Comparison of ENCODE assay signal across 9 mouse cellular contexts in the genomic region with DNA sequence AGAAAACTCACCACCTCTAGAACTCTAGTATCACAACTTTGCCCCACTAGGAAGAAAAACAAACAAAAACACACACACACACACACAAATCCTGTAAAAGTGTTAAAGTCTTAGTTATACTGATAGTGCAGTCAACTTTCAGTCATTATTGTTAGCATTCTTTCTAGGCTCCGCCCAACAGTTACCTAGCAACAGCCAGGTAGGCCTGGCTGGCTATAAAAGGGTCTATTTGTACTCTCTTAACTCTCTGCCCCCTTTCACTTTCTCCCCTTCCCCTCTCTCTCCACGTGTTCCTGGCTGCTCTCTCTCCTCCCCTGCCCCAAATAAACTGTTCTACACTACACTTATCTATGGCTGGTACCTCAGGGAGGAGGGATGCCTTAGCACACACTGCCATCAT. TPM values are rescaled to one million over a fixed set of nuclear protein-coding genes. Genes with fewer than 3 reads are reported as not detected.
A peak's percentile ranks its signal among the peaks of the same experiment; 100 is the strongest.
DNase-seq lines count a peak whose midpoint lies in the region; ATAC-seq and TF ChIP-seq lines count a peak whose summit lies in the region.
"Had no signal": no experiment of that assay in that cellular context is flagged by ENCODE, and none has a peak within 500 bp of the region (broad histone marks: within the 10 kb centered on the region; RNA-seq: fewer than 3 reads in every experiment).

No protein-coding gene starts in this region.

- ATAC-seq in heart, postnatal 0 days (ENCODE audit: insufficient read depth, low read depth) = no peak
- no peak for ATAC-seq in midbrain, embryonic 13.5 days
- no peak for ATAC-seq in inflammation-experienced regulatory T-cells, adult 6 months

- H3K4me2 ChIP-seq in heart, postnatal 0 days (ENCODE audit: low read depth, low read length) = peak overlapping the region; percentile 91
- H3K4me2 ChIP-seq in midbrain, embryonic 13.5 days (replicated peaks) = peak overlapping the region; percentile 84

- no peak for DNase-seq in heart, postnatal 0 days (ENCODE audit: low spot score)
- no peak for DNase-seq in heart, postnatal 25 days (ENCODE audit: low spot score)
- peak; percentile 50 for DNase-seq in R1 (ENCODE audit: low read depth, low spot score)
- peak; percentile 61 for DNase-seq in induced T-regulatory cell, adult 2 months (ENCODE audit: low read depth)
- no peak for DNase-seq in left cerebral cortex, adult 9 months (ENCODE audit: low spot score in 2 of 2)
- DNase-seq in urinary bladder, postnatal 10 days (ENCODE audit: low spot score) = no peak
- DNase-seq: adrenal gland, postnatal 25 days had no signal

- 30% methylated on average over 2 of the region's 2 CpGs for WGBS in heart, postnatal 0 days
- 16% methylated on average over 2 of the region's 2 CpGs for WGBS in midbrain, embryonic 13.5 days

- H3K9me3 ChIP-seq in heart, postnatal 0 days (replicated peaks; ENCODE audit: control insufficient read depth, low read length) = no peaks in the 10 kb centered on the region
- no peaks in the 10 kb centered on the region for H3K9me3 ChIP-seq in midbrain, embryonic 13.5 days

- H3K4me3 ChIP-seq in heart, postnatal 0 days (ENCODE audit: low read depth, low read length) = peak overlapping the region; percentile 98
- peak overlapping the region; percentile 98 for H3K4me3 ChIP-seq in midbrain, embryonic 13.5 days (replicated peaks)

- H3K27ac ChIP-seq in heart, postnatal 0 days (ENCODE audit: low read depth) = no peak overlapping the region
- no peak overlapping the region for H3K27ac ChIP-seq in midbrain, embryonic 13.5 days

- no peak overlapping the region for H3K9ac ChIP-seq in heart, postnatal 0 days (replicated peaks; ENCODE audit: low read depth, low read length)
- peak overlapping the region; percentile 46; the same call in 1 of the 2 replicates for H3K9ac ChIP-seq in midbrain, embryonic 13.5 days (replicated peaks)

- intact Hi-C loops in heart, postnatal 25 days (cut with DNase I) = no loop called here

- H3K27me3 ChIP-seq in heart, postnatal 0 days (ENCODE audit: control insufficient read depth, insufficient read depth, low read length) = no peaks in the 10 kb centered on the region
- no peaks in the 10 kb centered on the region for H3K27me3 ChIP-seq in midbrain, embryonic 13.5 days

- no peak for TF ChIP-seq EP300 in heart, postnatal 0 days (IDR thresholded peaks at IDR 0.05; ENCODE audit: low read depth)

- H3K4me1 ChIP-seq in heart, postnatal 0 days (ENCODE audit: control insufficient read depth, insufficient read depth) = peaks cover 13% of the 10 kb centered on the region
- peaks cover 29% of the 10 kb centered on the region for H3K4me1 ChIP-seq in midbrain, embryonic 13.5 days (replicated peaks)

- no peak for TF ChIP-seq CTCF in heart, postnatal 0 days (IDR thresholded peaks at IDR 0.05; ENCODE audit: low read depth)

- H3K36me3 ChIP-seq in heart, postnatal 0 days (replicated peaks; ENCODE audit: control insufficient read depth, insufficient read depth, low read length) = peaks cover 26% of the 10 kb centered on the region
- peaks cover 9% of the 10 kb centered on the region for H3K36me3 ChIP-seq in midbrain, embryonic 13.5 days

RNA-seq across cellular contexts. Expression of gene Dek, which starts 1.9 kb away (rescaled TPM):
- 53.3 and 59.2 TPM in 2 replicates for total RNA-seq in heart, postnatal 0 days (2014; rRNA removed; ENCODE audit: low replicate concordance)
- 80.8 and 87.4 TPM in 2 replicates for polyA plus RNA-seq in heart, postnatal 0 days (2015; fragmentation: Nextera tagmentation; extraction: Ambion mirVana)
- total RNA-seq in heart, postnatal 25 days (2021) = 10 to 100 TPM; 30.5 to 37.1 TPM
- polyA plus RNA-seq in midbrain, embryonic 13.5 days (2015; fragmentation: Nextera tagmentation; extraction: Ambion mirVana) = 186 and 197 TPM in 2 replicates
- 100 to 1,000 TPM; 101 to 248 (median 120) TPM for polyA plus RNA-seq in inflammation-experienced regulatory T-cells, adult 6 months (2017; shearing (Covaris generic))

RNA-seq across cellular contexts. Expression of gene Rnf144b, which starts 18.3 kb away (rescaled TPM):
- total RNA-seq in heart, postnatal 0 days (2014; rRNA removed; ENCODE audit: low replicate concordance) = 5.5 and 6.3 TPM in 2 replicates
- 1.7 and 2.1 TPM in 2 replicates for polyA plus RNA-seq in heart, postnatal 0 days (2015; fragmentation: Nextera tagmentation; extraction: Ambion mirVana)
- 10 to 100 TPM; 14.8 to 20.8 TPM for total RNA-seq in heart, postnatal 25 days (2021)
- 0.48 and 0.59 TPM in 2 replicates for polyA plus RNA-seq in midbrain, embryonic 13.5 days (2015; fragmentation: Nextera tagmentation; extraction: Ambion mirVana)
- under 1 TPM in 1 of 3 experiments, not detected in 2; 0.18 TPM for polyA plus RNA-seq in inflammation-experienced regulatory T-cells, adult 6 months (2017; shearing (Covaris generic))

RNA-seq across cellular contexts. Expression of gene Tpmt, which starts 59.6 kb away (rescaled TPM):
- 9.5 and 17.5 TPM in 2 replicates for total RNA-seq in heart, postnatal 0 days (2014; rRNA removed; ENCODE audit: low replicate concordance)
- 9.5 and 13.0 TPM in 2 replicates for polyA plus RNA-seq in heart, postnatal 0 days (2015; fragmentation: Nextera tagmentation; extraction: Ambion mirVana)
- 1 to 10 TPM; 4.9 to 6.0 TPM for total RNA-seq in heart, postnatal 25 days (2021)
- 30.0 and 32.3 TPM in 2 replicates for polyA plus RNA-seq in midbrain, embryonic 13.5 days (2015; fragmentation: Nextera tagmentation; extraction: Ambion mirVana)
- 1 to 10 TPM; 4.1 to 9.7 (median 8.0) TPM for polyA plus RNA-seq in inflammation-experienced regulatory T-cells, adult 6 months (2017; shearing (Covaris generic))

Comparison
In these comparisons a context has a peak if more than half of its experiments do, and no peak if none do; other contexts are left out.
1. DNase-seq: peak in R1 (single experiment) and induced T-regulatory cell, adult 2 months (single experiment); none in heart, postnatal 0 days (single experiment), heart, postnatal 25 days (single experiment), left cerebral cortex, adult 9 months (0 of 2) and urinary bladder, postnatal 10 days (single experiment).